Mouse (Mus musculus) embryonic facial prominence, embryonic 11.5 days (tissue): ENCODE results near the gene Tmem165. TPM values are rescaled to one million over a fixed set of nuclear protein-coding genes. Genes with fewer than 3 reads are reported as not detected.

Experiments used
- polyA plus RNA-seq: library from polyadenylated mRNA; unstranded; fragments of >200 nt; fragmentation: Nextera tagmentation; extraction: Ambion mirVana; gene quantifications from 2 replicates; pipeline ENCODE4 v1.2.1, GENCODE M21; 2014

Gene Tmem165
- polyA plus RNA-seq, 1 experiment from 2014 or later = 125 TPM

Other genes with a start within 250 kb of the Tmem165 start
- gene Kdr, start 205.4 kb upstream of the Tmem165 start, polyA plus RNA-seq = 22.4 and 26.7 TPM in 2 replicates
- gene Srd5a3, start 43.6 kb upstream of the Tmem165 start, polyA plus RNA-seq = 23.2 and 27.0 TPM in 2 replicates
- 9.6 and 11.8 TPM in 2 replicates for gene Clock, start 120.9 kb downstream of the Tmem165 start, polyA plus RNA-seq
- gene Pdcl2, start 147.3 kb downstream of the Tmem165 start, polyA plus RNA-seq = not detected in 2 replicates
- gene Nmu, start 179.9 kb downstream of the Tmem165 start, polyA plus RNA-seq = 0.35 and 0.45 TPM in 2 replicates